In genomic region chr17:64331291-64331897, GRCm38 (mm10) we compare ENCODE assay signal across 8 mouse cellular contexts. TPM values are rescaled to one million over a fixed set of nuclear protein-coding genes. Genes with fewer than 3 reads are reported as not detected.
A peak's percentile ranks its signal among the peaks of the same experiment; 100 is the strongest.
DNase-seq lines count a peak whose midpoint lies in the region; ATAC-seq lines count a peak whose summit lies in the region.

No protein-coding gene starts in this region.

- 0 out of 2 replicates have a peak, but pooled peaks cover 6% of the 10 kb centered on the region for H3K36me3 ChIP-seq in hindbrain, embryonic 12.5 days
- peaks cover 13% of the 10 kb centered on the region for H3K36me3 ChIP-seq in megakaryocyte, embryonic 14.5 days (replicated peaks; ENCODE audit: low read length)

- no peaks in the 10 kb centered on the region for H3K9me3 ChIP-seq in hindbrain, embryonic 12.5 days (replicated peaks)
- H3K9me3 ChIP-seq in megakaryocyte, embryonic 14.5 days, result no peaks in the 10 kb centered on the region

- WGBS in hindbrain, embryonic 12.5 days, result under 1% methylated on average over 60 of the region's 62 CpGs

- H3K4me3 ChIP-seq in hindbrain, embryonic 12.5 days, result peak overlapping the region; percentile 93
- peak overlapping the region; percentile 99 for H3K4me3 ChIP-seq in megakaryocyte, embryonic 14.5 days (replicated peaks)

- peak overlapping the region; percentile 63 for H3K4me2 ChIP-seq in hindbrain, embryonic 12.5 days (replicated peaks)

- H3K27me3 ChIP-seq in hindbrain, embryonic 12.5 days, result no peaks in the 10 kb centered on the region
- no peaks in the 10 kb centered on the region for H3K27me3 ChIP-seq in megakaryocyte, embryonic 14.5 days (replicated peaks)

- no peak for DNase-seq in frontal cortex, postnatal 10 days (ENCODE audit: low spot score in 2 of 2)
- DNase-seq in right cerebral cortex, postnatal 14 days, result peak; percentile 49
- no peak for DNase-seq in right cerebral cortex, adult 18-20 months
- DNase-seq in adrenal gland, postnatal 25 days, result no peak
- no peak for DNase-seq in thymus, postnatal 36 days

- H3K4me1 ChIP-seq in hindbrain, embryonic 12.5 days, result peaks cover 8% of the 10 kb centered on the region
- H3K4me1 ChIP-seq in megakaryocyte, embryonic 14.5 days, result peaks cover 34% of the 10 kb centered on the region

- peak overlapping the region; percentile 98 for H3K9ac ChIP-seq in hindbrain, embryonic 12.5 days

- ATAC-seq in frontal cortex, adult (ENCODE audit: low TSS enrichment), result peak; percentile 24
- peak; percentile 73; the same call in 1 of the 2 replicates for ATAC-seq in hindbrain, embryonic 12.5 days (ENCODE audit: low FRiP score)

- peak overlapping the region; percentile 98 for H3K27ac ChIP-seq in hindbrain, embryonic 12.5 days

RNA-seq across cellular contexts. Expression of gene Pja2, which starts 0.3 kb away (rescaled TPM):
- polyA plus RNA-seq in hindbrain, embryonic 12.5 days (2016; fragmentation: Nextera tagmentation; extraction: Ambion mirVana), result 107 and 115 TPM in 2 replicates
- polyA plus RNA-seq in megakaryocyte, embryonic 14.5 days (2012; ENCODE audit: insufficient read depth, low replicate concordance), result 1.4 TPM in 1 of 2 replicates, not detected in the other
- 68.3 and 81.4 TPM in 2 replicates for total RNA-seq in adrenal gland, postnatal 25 days (2021)

Comparison
In these comparisons a context has a peak if more than half of its experiments do, and no peak if none do; other contexts are left out.
1. RNA of gene Pja2, which starts 0.3 kb away (polyA plus RNA-seq): 107 to 115 TPM in hindbrain, embryonic 12.5 days; 1.4 TPM in megakaryocyte, embryonic 14.5 days; every median in the first group is over 10 times any median in the second.